Mouse (Mus musculus) thymus, postnatal 36 days (tissue): ENCODE data around the gene Mfsd4a.
A peak's percentile ranks its signal among the peaks of the same experiment; 100 is the strongest.

Source experiments
- DNase-seq, 2 experiments: peaks; one replicate each; pipeline ENCODE4 v3.0.0; 2022; ENCODE audit warnings: mixed read lengths in 2 of 2

Gene Mfsd4a

DNA sequence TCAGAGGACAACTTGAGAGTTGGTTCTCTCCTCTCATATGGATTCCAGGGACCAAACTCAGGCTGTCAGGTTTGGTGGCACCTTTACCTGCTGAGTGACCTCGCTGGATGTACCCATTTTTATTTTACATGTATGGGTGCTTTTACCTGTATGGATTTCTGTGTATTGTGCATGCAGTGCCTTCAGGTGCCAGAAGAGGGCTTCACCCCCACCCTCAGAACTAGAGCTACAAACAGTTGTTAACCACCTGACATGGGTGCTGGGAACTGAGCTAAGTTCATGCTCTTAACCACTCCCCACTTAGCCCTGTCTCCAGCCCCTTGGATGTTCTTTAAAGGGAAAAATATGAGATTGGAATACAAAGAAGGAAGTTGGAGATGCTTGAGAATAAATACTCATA lies 53.1 kb downstream of the Mfsd4a start:
- no peak for DNase-seq

DNA sequence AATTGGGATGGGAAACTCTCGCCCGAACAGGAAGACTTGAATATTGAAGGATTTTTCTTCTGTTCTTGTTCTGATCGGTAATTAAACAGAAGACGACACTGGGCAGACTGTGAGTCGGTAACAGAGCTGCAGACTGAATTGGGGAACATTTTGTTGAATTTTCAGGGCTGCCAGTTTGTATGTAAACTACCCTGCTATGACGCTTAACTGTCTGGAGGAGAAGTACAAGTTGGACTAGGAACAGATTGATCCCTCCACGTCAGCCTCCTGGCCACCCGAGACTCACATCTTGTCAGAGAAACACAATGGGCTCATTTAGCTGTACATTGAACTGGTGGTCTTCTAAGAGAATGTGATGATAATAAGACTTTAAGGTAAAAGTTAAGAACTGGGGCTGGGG lies 55.0 kb downstream of the Mfsd4a start:
- DNase-seq: no peak

- no peak for DNase-seq
Observed at GRCm38 (mm10) chr1:132011785-132012184, 56.1 kb downstream of the Mfsd4a start.

DNA sequence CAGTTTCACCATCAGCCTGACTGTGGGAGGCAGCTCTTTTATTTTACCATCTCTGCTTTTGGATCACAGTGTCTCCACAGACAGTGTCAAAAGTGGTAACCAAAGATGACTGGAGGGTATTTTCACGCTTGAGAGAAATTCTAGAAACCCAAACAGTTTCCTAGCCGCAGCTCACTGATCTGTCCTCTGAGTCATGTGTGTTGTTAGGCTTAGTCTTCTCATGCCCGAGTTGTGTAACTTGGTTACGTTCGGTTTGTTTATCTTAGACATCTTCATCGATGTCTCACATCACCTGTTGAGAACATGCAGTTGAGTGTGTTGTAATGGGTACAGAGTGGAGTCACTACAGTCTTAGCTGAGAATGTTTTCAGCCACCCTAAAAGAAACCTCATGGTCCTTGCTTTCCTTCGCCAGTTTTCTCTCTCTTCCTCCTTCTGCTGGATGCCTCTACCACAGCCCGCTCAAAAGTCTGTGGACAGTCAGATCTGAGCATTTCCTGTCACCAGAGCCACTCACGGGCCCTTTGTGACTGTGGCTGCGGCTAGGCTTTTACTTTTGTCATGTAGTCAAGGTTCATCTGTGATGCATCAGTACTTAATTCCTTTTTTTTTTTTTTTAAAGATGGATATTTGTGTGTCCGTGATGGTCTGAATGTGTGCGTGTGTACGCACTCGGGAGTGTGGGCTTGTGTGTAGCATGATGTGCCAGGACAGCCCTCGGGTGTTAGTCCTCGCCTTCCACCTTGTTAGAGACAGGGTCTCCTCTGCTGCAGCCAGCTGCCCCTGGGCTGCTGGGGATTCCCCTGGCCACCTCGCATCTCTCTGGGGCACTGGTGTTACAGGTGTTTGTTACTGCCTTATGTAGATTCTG lies 57.0 kb downstream of the Mfsd4a start:
- peak; percentile 51 to 61 for DNase-seq

- DNase-seq: peak; percentile 30 to 33
Observed at GRCm38 (mm10) chr1:132008881-132009644, 58.8 kb downstream of the Mfsd4a start.

DNA sequence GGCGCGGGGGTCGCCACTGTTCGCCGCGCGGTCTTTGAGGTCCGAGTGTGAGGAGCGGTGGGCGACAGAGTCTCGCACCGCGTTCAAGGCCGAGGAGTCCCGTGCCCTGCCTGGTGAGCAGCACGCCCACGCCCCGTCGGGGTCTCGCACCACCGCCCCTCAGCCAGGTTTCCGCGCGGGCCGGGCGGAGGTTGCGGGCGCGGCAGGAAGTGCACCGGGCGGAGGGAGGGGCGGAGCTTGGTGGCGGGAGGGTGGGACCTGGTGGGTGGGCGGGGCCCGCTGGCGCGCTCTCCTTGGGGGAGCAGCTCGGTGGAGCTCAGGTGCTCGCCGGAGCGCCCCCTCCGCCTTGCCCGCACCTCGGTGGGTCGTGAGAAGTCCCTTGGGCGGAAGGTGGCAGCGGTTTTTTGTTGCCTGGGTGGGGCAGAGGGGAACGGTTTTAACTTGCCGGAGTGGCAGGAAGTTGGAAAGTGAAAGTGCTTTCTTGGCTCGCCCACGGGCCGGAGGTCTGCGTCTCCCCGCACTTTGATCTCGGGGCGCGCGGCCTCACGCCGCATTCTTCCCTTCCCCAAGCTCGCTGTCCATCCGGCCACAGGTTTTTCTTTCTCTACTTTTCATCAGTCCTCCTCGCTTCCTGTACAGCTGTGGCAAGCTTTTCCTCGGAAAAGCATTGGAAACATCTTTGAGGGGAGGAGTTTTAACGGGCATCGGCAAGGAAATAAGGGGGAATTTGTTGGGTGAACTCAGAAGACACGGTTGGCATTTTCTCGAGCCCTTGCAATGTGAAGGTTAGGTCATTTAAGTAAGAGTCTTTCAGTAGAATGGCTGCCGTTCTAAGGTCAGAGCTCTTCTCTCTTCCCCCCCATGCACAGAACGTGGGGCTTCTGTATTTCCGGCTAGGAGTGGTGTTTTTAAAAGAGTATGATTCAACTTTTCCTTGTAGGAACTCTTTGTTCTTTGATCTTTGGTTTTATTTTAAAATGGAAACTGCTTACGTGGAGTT lies 59.7 kb downstream of the Mfsd4a start:
- DNase-seq: peak; percentile 95 to 98

GRCm38 (mm10) chr1:132007282-132007815 lies 60.5 kb downstream of the Mfsd4a start, which contains the start of gene Elk4:
Elk4 (plus strand) TSS chr1:132007607.
- peak; percentile 89 to 92 for DNase-seq

DNA sequence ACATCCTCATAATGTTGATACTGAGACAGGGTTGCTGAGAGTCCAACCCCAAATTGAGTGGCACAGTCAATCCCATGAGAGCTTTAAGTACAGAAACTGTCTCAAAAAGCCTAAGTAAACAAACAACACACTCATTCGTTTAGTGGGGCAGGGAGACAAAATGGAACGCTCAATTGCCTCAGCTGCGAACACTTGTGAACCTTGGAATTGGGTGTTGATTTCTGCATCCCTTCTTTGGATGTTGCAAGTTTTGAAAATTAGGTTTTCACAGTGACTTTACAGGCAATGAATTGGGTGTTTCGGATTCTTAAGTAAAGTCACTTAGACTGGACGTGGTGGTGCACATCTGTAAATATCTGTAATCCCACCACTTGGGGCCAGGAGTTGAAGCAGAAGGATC lies 61.1 kb downstream of the Mfsd4a start:
- DNase-seq: no peak

DNA sequence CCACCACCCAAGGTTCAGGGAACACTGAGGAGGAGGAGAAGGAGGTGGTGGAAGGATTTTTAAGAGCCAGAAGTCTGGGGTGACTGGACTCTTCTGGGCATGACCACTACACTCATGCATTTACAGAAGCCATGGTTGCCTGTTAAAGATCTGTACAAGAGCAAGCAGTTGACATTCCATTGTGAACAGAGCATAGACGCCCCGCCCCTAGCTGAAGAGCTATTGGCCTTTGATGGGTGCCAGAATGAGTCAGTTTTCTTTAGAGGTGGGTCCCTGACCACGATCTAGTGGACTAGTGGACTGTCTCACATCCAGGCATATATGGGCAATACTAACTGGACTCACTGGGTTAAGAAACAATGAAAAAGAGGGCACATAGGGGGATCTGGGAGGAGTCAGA lies 61.8 kb downstream of the Mfsd4a start:
- no peak for DNase-seq

DNA sequence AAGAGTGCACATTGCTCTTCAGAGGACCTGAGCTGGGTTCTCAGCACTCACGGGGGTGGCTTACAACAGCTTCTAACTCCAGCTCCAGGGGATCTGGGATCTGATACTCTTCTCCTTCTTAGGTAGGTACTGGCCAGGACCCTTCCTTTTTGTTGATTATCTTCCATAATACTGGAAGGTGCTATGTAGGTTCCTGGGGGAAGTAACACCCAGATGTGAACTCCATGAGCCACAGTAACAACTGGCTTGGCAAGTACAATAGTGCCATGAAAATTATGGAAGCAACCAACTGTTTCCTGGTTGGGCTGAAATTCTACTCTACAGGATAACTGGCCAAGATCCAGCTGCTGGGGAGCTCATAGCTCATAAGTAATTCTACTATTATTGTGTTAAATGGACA lies 62.4 kb downstream of the Mfsd4a start:
- DNase-seq: no peak

DNA sequence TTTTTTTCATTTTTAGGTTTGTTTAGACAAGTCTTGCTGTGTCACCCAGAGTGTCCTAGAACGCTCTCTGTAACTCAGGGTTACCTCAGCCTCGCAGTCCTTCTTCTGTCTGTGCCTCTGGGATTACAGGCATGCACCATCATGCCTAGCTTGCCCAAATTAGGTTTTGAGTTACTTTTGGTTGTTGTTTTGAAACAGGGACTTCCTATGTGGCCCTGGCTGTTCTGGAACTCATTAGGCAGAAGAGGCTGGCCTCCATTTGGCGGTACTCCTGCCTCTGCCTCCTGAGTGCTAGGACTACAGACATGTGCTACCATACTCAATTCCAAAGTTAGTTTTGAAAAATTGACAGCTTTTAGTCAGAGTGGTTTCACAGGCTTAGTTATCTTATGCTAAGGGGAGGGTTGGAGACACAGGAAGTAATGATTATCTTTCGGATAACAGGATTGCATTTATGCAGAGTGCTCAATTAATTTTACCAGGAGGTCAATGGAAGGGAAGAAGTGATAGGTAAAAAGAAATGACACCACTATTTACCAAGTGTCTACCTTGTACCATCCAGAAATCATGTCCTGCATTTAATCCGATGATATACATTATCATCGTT lies 63.2 kb downstream of the Mfsd4a start:
- no peak for DNase-seq

GRCm38 (mm10) chr1:132003817-132004216 lies 64.0 kb downstream of the Mfsd4a start:
- DNase-seq: no peak

DNA sequence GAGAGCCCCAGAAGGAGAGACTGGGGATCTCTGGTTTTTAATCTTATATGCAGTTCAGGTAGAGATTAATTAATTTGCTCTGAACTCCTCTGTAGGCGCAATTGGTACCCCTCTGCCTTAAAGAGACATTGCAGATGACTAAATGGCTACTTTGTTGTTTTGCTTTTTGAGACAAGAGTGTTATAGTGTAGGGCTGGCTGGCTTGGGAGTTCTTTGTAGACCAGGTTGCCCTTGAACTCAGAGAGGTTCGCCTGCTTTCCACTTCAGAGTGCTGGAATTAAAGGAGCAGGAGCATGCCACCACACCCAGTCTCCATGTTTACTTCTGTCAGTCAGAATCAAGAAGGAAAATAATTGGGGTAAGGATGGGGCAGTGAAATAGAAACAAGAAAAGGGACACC lies 64.8 kb downstream of the Mfsd4a start:
- no peak for DNase-seq

DNA sequence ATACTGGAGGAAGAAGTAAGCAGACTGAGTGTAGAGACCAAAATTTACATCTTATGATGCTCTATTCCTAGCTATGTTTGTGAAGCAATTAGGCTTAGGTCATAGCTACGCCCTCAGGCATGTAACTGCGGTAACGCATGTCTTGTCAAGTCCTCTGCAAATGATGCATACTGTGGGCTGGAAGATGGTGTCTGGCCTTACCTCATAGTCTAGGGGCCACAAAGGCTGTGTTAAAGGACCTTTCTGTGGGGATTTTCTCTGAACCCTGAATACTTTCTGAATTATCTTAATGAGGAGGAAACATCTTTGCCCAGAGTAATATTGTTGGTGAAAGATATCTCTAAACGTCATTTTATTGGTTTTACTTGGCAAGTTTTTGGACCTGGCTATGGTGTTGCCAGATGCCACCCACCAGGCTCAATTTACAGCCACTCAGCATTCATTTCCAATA lies 66.0 kb downstream of the Mfsd4a start:
- DNase-seq: no peak

- DNase-seq: no peak
Observed at GRCm38 (mm10) chr1:132000506-132000905, 67.4 kb downstream of the Mfsd4a start.

DNA sequence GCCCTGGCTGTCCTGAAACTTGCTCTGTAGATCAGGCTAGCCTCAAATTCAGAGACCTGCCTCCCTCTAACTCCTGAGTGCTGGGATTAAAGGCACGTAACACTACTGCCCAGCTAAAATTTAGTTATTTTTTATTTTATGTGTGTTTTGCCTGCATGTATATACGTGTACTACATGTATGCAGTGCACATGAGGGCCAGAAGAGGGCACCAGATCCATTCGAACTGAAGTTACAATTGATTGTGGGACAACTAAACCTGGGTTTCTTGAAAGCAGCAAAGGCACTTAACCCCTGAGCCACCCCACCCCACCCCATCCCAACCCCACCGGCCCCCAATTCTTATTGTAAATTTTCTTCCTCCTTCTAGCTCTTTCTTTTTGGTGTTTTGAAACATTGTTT lies 72.8 kb downstream of the Mfsd4a start:
- peak; percentile 70 to 76 for DNase-seq

DNA sequence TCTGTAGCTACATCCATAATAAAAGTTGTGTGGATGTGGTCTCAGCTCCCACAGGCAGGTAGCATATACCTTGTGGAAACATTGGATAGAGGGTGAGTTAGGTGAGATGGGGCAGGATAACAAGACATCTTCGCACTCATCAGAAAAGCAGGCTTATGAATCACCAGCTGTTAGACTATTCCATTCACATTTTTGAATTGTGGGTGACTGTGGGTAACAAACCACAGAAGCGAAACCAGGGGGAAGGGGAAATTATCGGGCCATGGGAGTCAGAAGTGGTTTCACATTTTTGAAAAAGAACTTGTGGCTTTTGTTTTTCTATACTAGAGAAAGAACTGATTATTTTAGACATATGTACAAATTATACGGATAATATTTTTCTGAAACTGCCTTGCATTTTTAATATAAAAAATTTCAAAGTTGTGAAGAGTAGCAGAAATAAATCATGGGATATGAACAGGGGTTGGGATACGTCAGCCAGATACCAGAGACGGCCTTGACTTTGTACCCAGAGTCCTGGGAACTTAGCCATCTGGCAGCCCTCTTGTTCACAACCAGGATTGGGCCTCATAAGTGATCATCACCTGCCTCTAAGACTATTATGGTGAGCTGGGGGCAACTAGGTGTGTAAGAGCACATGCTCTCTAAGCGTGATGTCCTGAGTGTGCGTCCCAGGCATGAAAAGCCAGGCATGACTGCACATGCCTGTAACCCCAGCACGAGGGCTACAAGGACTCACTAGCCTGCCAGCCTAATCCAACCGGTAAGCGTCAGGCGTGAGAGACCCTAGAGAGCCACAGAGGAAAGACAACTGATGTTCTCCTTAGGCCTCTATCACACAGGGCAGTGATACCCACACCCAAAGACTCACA lies 74.5 kb downstream of the Mfsd4a start:
- no peak for DNase-seq

- DNase-seq: no peak
Observed at GRCm38 (mm10) chr1:131992561-131993001, 75.3 kb downstream of the Mfsd4a start.

- no peak for DNase-seq
Observed at GRCm38 (mm10) chr1:131990083-131990760, 77.6 kb downstream of the Mfsd4a start.

- no peak for DNase-seq
Observed at GRCm38 (mm10) chr1:131989476-131989875, 78.4 kb downstream of the Mfsd4a start.
